Mouse (Mus musculus) heart, embryonic 15.5 days (tissue): ENCODE results near the gene Acat3. TPM values are rescaled to one million over a fixed set of nuclear protein-coding genes. Genes with fewer than 3 reads are reported as not detected.

Experiments used
- polyA plus RNA-seq: library from polyadenylated mRNA; unstranded; fragments of >200 nt; fragmentation: Nextera tagmentation; extraction: Ambion mirVana; gene quantifications from 2 replicates; pipeline ENCODE4 v1.2.1, GENCODE M21; 2015

Gene Acat3
- polyA plus RNA-seq, 1 experiment from 2014 or later: 0.40 TPM

Other genes starting within 250 kb of the Acat3 start
- 121 and 127 TPM in 2 replicates for gene Igf2r, start 170.9 kb downstream of the Acat3 start, polyA plus RNA-seq
- 0.49 and 0.66 TPM in 2 replicates for gene Mas1, start 72.5 kb downstream of the Acat3 start, polyA plus RNA-seq
- 0.08 TPM in 1 of 2 replicates, not detected in the other for gene Mrgprh, start 64.6 kb downstream of the Acat3 start, polyA plus RNA-seq
- gene Pnldc1, start 30.4 kb downstream of the Acat3 start, polyA plus RNA-seq: 0.77 and 1.3 TPM in 2 replicates
- 283 and 316 TPM in 2 replicates for gene Tcp1, start 24.9 kb downstream of the Acat3 start, polyA plus RNA-seq
- 165 and 199 TPM in 2 replicates for gene Mrpl18, start 24.3 kb downstream of the Acat3 start, polyA plus RNA-seq
- gene Acat2, start 20.1 kb upstream of the Acat3 start, polyA plus RNA-seq: 26.5 and 46.7 TPM in 2 replicates
- 73.4 and 76.1 TPM in 2 replicates for gene Wtap, start 53.6 kb upstream of the Acat3 start, polyA plus RNA-seq
- gene Sod2, start 66.2 kb upstream of the Acat3 start, polyA plus RNA-seq: 376 and 436 TPM in 2 replicates
- 0.22 TPM in 1 of 2 replicates, not detected in the other for gene Gpr31b, start 111.7 kb upstream of the Acat3 start, polyA plus RNA-seq
- gene Tcp10b, start 120.5 kb upstream of the Acat3 start, polyA plus RNA-seq: 0.05 TPM in 1 of 2 replicates, not detected in the other
- gene Unc93a, start 191.2 kb upstream of the Acat3 start, polyA plus RNA-seq: not detected in 2 replicates